Mouse (Mus musculus) c-Kit-negative CD71-positive TER-119-positive erythroid progenitor cells, embryonic 14.5 days (primary cell): ENCODE data around the gene Il2rb.

Experiments
- DNase-seq: peaks from one replicate; pipeline ENCODE4 v3.0.0-alpha.2; 2013; ENCODE audit warnings: low read depth, low spot score

The Il2rb gene

DNA sequence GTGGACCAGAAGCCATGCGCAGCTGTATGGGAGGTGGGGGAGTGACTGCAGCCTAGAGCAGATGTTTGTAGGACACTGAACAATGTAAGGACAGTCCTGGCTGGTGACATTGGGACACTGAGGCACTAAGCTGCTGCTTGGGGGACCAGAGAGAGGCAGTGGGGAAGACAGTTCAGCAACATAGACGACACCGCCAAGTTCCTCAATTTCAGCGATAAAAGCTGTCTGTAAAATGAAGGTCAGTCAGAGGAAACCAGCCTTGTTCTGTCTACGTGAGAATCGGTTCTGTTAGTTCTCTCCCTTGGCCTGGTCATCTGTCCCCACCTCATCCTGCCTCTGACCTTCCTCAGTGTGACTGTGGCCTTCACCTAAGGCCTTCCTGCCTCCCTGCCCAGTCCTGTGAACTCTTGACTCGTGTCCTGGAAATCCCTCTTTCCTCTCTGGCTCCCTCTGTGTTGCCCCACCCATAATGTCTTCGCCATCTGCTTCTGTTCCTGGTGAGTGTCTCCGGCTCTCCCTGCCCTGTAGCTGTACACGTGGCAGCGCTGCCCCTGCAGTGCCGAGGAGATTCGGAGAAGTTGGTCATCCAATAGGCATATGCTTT lies 25.1 kb upstream of the Il2rb start:
- DNase-seq = no peak

DNA sequence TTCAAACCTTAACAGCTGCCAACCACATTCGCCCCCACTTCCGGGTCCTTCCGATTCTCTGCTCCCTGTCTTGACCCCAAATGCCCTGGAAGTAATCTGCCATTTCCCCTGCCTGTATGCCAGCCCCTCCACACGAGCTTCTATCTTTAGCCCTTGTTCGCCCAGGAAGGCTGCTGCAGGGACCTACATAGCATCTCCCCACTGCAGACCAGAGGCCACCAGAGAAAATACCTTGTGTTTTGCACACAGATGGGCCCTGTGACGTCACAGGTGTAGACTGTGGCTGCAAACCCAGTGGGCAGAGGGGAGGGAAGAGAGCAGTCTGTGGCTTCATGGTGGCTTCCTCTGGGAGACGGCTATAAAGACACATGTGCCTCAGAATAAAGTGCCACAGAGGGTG lies 23.1 kb upstream of the Il2rb start:
- DNase-seq = no peak

DNA sequence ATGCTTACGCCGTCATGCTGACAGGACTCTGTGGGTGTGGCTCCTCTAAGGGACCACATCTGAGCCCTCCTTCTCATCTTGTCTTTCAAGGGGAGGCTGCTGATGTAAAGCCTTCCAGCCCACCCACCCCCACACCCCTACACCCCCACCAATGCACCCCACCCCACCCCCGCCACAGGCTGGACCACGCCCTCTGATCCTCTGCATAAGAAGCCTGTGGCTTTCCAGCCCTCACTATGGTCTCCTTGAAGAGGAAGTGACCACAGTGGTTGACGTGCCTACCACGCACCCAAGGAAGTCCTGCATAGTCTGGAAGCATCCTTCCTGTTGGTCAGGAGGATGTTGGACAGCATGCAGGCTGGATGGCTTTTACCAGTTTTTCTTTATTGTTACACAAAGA lies 20.7 kb upstream of the Il2rb start:
- DNase-seq = no peak

DNA sequence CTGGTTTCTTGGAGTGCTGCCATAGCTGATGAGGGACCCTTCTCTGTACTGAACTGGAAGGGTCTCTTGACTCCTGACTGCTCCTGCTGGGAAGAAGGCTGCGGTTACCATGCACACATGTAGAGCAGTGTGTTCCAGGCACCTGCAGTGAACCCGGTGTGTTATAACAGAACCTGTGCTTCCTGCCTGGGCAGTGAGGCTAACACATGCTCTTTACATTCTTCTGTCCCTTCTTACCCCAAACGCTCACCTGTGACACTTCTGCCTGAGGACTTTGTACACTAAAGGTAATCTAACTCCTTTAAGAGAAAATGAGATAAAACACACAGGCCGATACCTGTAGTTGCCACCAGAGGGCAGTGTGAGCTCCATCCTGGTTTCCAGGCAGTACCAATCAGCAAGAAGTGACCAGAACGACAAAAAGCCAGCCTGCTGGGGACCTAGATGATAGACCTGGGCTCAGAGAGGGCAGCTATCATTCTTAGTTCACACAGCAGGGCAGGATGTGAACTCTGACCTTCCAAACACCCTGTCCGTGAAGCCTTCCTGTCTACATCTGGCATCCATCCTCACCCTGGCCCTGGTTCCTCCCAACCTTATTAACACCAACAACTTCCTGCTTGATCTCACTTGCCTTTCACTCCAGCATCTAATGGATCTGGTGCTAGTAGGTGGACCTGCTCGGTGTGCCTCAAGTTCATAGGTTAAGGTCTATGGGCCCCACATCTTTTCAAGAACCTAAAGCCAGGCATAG lies 19.5 kb upstream of the Il2rb start:
- DNase-seq = peak; percentile 42

DNA sequence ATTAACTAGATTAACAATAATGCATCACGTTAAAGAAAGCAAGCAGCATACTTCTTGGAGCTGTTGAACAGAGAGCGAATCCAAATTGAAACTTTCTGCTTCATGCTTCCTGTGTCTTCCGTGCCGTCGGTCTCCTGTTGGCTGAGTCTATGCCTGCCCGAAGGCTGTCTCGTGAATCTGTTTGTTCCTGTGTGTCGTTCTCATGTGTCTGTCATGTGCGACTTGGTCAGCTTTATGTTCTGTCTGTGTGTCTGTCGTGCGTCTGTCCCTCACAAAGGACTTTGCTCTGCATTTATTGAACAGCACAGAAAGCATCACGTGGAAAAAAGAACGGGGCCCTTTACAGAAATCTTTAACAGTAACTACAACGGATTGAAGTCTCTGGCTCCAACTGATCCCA lies 17.9 kb upstream of the Il2rb start:
- no peak for DNase-seq

DNA sequence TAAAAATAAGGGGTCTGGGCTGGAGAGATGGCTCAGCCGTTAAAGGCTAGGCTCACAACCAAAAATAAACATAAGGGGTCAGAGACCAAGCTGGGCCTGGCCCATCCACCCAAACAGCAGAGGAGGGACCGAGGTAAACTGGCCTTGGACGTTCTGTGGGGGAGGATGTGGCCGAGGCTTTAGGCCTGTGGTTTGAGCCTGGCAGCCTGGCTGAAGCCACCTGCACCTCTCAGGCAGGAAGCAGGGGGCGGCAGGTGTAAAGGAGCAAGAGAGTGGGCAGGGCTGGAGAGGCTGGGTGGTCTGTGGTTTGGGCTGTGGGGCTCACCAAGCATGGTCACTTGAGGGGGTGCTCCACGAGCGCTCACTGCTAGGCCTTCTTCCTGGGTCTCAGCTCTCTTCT lies 16.9 kb upstream of the Il2rb start:
- DNase-seq = no peak

DNA sequence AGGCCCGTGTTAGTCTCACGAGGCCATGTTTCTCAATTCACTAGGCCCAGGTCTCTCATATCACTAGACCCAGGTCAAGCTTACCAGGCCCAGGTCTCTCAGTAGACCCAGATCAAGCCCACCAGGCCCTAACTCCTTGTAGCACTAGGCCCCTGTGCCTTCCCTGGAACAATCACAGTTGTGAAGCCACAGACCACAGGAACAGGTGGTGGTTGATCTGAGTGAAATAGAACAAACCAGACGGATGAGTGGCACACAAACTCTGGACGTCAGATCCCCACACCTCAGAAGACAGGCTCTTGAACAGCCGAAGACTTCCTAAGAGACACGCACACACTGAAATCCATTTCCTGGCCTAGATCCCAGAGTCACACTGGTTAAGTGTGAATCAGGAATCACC lies 15.7 kb upstream of the Il2rb start:
- DNase-seq = no peak

DNA sequence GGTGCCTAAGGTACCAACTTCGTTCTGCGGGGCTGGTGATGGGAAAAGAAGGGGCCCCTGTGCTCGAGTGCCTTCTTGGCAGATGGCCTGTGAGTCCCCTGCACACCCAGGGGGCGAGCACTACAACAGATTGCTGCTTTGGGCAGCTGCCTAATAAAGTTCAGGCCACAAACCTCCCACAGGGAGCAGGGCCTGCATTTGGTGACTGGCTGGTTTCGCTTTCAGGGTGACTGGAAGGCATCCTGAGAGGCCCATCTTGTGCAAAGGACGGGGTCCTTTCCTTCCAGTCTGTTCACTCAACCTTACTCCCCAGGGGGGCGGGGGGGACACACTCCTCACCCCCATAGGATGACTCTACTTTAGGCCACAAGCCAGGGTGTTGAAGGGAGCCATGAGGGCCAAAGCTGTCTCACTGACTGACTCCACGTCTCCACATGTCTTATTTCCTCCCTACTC lies 15.1 kb upstream of the Il2rb start:
- DNase-seq = no peak

DNA sequence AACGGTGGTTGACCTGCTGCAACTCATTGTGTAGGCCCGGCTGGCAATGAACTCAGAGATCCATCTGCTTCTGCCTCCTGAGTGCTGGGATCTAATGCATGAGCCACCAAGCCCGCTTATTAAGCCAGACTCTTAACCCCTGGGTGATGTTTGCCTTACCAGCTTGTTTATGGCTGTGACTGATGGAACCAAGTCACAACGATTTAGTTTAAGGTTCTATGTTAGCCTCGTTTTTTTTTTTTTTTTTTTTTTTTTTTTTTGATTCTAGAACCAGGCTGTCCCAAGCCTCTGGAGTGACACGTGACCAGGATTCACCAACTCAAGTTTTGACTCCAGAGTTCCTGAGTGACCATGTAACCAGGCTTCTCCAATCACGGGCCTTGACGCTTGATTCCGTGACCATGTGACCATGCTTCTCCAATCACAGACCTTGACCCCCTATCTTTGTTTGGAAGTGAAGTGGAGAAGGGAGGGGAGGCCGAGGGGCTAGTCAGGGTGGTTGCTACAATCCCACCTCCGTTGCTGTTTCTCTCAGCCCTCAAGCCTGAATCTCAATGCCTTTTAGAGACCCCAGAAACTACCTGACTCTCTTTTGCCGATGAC lies 14.3 kb upstream of the Il2rb start:
- no peak for DNase-seq

DNA sequence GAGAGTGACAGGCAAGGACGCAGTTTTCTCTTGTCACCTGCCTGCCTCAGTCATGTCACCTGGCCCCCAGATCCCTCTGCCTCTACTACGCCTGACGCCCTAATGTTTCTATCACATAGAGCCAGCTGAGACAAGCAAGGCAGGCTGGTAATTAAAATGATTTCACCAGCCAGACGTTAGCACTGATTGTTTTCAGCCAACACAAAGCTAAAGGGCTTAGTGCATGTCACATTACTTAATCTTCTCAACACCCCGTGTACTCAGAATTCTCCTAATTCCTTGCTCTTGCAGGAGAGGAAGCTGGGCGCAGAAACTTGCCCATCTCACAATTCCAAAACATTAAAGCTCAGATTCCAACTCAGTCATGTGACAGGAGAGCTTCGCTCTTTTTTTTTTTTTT lies 13.4 kb upstream of the Il2rb start:
- no peak for DNase-seq

DNA sequence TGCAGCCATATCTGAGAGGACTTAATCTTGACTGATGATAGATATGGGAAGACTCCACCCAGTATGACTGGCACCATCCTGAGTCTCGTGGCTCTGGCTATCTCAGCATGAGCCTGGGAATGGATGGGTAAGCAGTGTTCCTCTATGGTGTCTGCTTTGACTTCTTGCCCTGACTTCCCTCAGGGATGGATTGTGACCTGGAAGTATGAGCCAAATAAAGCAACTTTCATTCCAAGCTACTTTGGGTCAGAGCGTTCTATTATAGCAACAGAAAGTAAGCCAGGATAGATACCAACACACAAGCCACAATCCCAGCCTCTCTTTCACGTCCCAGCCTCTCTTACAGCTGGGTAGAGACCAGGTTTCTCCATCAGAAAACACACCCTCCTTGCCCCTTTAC lies 10.5 kb upstream of the Il2rb start:
- DNase-seq = no peak

DNA sequence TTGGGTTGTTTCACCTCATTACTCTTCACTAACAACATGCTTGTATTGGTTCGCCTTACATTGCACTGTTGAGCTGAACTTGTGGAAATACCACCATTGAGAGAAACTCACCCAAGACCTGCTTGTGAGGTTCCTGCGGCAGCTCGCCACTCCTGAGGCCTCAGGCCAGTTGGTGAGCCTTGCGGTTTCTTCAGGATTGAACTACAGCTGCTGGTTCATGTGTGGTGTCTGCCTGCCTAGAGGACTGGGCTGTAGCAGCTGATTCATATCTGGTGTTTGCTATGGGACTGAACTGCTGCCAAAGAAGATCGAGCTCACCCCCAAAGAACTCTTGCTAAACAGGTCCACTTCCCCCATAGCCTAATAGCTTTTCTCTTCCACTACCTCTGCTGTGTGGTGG lies 9.7 kb upstream of the Il2rb start:
- DNase-seq = no peak

DNA sequence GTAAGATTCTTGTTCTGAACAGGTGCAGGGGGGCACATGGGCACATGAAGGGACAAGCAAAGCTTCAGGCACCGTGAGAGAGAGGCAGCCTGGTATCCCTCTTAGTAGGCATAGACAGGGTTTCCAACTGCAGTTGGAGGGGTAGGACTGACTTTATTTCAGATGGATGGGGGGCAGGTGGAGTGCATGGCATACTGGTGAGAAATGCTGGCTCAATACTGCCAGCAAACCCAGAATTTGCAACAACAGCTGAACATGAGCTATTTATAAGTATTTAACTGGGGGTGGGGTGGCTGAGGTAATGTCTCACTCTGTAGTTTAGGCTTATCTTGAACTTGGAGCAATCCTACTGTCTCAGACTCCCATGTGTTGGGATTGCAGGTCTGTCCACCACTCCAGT lies 8.9 kb upstream of the Il2rb start:
- DNase-seq = no peak

DNA sequence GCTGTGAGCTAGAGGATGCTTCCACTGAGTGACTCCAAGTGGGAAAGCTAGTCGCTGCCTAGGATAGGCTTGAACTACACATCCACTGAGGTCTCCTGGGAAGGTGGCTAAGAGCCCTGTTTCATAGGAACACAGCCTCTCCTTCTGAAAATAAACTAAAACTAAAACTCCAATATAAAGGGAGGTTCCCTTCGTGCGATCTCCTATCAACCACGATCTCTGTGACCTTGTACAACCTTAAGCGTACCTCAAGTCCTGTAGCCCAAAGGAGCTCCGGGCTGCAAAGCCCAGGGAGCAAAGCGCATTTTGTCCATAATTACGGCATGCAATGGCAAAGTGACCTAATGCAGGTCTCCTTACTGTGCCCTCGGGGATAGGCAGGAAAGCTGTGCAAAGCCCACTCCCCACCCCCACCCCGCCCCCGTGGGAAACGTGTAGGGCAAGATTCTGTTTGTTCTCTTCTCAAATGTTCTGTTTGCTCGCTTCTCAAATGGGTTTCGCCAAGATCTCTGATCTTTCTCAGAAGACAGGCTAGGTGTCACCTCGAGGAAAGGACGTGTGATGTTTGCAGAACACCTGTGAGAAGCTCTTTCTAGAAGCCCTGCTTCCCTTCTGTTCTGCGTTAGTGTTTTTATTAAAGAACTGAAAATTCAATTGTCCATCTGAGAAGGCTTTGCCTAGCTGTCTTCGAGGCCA lies 7.5 kb upstream of the Il2rb start:
- DNase-seq = no peak

DNA sequence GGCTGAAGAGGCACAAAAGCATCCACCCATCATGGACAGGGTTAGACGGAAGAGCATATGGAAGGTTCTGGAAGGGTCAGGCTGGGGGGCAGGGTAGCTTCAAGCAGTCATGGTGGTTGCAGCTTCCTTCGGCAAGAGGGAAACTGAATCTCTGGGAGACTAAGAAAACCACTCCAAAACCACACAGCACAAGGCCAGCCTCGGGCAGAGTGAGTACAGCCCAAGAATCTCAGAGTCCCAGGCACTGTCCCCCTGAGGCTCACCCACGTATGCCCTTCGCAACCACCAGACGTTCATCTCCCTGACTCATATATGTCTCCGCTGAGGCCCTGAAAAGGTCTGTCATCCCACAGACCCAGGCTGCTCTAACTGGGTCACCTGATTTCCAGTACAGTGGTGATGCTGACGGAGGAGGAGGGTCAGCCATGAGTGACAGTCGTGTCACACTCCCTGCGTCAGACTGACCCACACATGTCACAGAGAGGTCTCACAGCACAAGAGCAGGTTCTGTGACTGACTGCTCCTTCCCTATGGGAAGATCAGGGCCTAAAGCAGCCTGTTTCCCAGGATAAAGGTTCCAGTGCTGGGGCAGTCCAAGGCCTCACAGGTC lies 1.6 kb downstream of the Il2rb start:
- DNase-seq = no peak

DNA sequence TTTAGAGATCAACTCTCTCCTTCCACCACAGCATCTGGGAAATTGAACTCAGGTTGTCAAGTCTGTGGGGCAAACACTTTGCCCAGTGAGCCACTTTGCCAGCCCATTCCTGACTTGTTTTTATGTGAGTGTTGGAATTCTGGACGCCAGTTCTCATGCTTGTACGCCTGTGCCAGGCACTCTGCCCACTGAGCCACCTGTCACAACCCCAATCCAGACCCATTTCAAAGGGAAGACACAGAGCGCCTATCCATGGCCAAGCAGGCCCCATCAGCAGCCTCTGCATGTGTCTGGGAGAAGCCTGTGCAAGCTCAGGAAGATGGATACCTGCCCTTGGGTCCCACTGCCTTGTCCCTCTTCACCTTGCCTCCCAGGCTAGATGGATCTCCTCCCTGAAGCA lies 3.8 kb downstream of the Il2rb start:
- no peak for DNase-seq

DNA sequence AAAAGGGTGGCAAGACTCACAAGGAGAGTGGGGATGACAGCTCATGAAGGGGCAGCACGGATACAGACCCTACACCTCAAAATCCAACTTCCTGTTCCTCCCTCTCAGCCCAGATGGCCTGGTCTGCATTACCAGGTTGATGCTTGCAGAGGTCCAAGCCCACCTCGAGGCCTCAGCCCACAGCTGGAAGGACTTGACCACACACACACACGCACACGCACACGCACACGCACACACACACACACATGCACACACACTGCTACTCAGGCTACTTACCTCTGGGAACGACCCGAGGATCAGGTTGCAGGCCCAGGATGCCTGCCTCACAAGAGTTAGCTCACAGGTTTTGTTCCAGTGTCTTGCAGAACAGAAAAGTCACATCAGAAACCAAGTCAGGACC lies 5.2 kb downstream of the Il2rb start:
- DNase-seq = no peak

DNA sequence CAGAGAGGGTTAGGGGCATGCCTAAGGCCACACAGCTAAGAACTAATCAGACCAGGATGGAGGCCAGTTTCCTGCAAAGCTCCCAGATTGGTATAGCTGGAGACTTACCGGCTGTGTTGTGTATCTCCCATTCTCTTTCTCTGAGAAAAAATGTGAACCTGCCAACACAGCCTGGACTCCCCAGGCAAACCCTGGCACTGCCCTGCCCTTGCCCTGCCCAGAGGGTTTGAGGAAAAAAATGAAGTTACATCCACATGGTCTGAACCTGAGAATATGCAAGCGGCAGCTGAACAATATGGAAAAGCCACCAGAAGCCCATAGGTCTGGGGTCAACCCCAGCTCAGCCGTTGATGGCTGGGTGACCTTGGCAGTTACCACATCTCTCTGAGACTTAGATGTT lies 5.8 kb downstream of the Il2rb start:
- DNase-seq = no peak

DNA sequence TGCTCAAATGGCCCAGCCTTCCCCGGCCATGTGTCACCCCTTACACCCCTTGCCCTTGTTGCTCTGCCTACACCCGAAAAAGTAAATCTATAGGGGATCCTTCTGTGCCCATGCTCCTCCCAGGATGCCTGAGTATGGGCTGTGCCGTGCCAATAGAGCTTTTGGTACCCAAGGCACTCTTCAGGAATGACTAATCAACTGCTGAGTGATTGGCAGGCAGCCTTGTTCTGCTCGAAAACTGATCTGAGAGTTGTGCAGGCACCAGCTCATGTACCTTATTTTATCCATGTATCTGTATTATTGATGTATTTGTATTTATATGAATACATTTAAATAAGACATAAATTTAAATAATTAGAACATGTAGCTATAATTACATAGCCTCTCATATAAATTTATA lies 8.0 kb downstream of the Il2rb start:
- no peak for DNase-seq

DNA sequence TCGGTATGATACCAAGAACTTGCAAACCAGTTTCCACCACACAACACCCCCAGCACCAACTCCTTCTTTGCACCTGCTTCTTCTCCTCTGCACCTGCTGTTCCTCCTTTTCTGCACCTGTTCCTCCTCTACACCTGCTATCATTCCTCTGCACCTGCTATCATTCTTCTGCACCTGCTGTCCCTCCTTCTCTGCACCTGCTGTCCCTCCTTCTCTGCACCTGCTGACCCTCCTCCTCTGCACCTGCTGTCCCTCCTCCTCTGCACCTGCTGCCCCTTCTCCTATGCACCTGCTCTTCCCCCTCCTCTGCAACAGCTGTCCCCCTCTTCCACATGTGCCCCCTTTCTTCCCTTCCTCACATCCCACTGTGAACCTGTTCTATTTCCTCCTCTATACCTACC lies 8.5 kb downstream of the Il2rb start:
- DNase-seq = no peak

DNA sequence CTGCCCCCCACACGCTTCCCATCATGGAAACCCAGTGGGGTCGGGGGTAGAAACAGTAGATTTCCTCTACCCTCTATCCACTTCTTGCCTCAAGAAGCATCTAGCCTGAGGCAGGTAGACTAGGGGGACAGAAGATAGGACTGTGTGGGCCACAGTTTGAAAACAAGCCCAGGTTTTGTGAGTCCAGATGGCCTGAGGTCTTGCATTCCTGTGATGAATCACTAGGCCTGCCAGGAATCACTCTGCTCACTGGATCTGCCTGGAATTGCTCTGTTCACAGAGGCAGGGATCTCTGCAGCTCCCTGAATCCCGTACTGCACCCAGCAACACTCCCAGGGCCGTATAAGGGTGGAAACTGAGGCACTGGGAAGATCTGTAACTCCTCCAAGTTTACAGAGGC lies 11.8 kb downstream of the Il2rb start:
- DNase-seq = no peak

DNA sequence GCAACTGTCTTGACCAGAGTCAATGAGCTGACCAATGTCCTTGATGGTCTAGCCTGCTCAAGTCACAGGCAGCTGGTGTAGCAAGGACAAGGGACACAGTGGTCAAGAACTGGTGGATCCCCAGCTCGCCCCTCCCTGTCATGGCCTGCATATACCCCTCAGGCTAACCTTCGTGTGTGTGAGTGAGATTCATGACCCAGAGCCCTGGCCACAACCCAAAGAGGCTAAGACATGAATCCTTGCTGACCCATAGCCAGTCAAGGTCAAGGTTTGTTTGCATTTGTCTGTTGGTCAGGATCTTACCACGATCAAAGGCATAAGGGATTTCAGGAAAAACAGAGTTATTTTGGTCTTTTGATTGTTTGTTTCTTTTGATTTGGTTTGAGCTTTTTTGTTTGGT lies 12.6 kb downstream of the Il2rb start:
- DNase-seq = no peak
